Mouse (Mus musculus): Measurements from ENCODE around the gene Gm9964.
A peak's percentile ranks its signal among the peaks of the same experiment; 100 is the strongest.
"Not testable (repeated sequence)": the region's sequence is repeated elsewhere in the genome, so short reads cannot be mapped to it uniquely, and the experiment has no call there.

Gene Gm9964

DNA sequence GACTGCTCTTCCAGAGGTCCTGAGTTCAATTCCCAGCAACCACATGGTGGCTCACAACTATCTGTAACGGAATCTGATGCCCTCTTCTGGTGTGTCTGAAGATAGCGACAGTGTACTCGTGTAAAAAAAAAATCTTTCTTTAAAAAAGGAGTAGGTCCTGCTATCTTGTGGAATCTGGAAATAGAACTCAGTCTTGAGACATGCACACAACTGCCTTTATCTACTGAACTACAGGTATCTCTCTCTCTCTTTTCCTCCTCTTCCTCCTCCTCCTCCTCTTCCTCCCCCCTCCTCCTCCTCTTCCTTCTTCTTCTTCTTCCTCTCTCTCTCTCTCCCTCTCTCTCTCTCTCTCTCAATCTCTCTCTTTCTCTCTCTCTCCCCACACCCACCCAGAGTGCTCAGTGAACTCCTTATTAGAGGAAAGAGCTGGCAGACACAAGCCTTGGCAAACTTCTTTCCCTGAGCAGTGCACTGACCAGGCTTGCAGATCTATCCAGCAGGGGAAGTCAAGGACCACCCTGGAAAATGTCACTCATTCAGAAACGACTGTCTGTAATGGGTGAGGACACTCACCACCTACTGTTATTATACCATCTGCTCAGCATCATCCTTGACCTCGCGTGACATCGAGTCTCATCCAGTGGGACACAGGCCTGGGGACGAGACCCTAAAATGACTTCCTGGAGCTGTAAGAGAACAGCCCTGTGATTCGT is 3.2 kb upstream of the Gm9964 start:
- no peak for DNase-seq (ENCODE audit: low spot score)

DNA sequence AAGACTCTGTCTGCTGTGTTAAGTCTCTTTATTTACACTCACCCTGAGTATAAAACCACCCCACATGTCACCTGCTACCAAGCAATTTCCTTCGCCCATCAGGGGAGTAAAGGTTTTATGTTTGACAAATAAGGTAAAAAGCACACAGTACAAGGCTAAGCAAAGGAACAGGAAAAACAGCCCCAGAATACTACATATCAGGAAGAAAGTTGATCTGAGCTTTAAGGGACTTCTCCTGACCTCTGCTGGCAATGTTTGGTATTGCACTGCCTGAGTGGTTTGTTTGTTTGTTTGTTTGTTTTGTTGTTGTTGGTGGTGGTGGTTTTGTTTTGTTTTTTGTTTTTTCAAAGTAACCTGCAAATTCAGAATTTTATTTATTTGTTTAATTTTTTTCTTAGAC is 539 bp downstream of the Gm9964 start:
- peak; percentile 47 for DNase-seq (ENCODE audit: low spot score)

DNA sequence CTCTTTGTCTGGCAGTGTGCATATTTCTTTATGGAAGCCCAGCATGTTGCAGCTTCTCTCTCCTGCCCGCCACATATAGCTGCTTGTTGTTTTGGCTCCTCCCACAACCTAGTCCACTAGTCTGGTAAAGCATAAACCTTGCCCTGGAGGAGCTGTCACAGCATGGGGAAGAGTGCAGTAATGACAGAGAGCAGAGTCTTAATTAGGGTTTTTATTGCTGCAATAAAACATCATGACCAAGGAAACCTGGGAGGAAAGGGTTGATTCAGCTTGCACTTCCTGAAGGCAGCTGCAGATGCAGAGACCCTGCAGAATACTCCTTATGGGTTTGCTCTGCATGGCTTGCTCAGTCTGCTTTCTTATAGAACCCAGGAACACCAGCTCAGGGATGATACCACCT is 2.7 kb downstream of the Gm9964 start:
- no peak for DNase-seq (ENCODE audit: low spot score)

DNA sequence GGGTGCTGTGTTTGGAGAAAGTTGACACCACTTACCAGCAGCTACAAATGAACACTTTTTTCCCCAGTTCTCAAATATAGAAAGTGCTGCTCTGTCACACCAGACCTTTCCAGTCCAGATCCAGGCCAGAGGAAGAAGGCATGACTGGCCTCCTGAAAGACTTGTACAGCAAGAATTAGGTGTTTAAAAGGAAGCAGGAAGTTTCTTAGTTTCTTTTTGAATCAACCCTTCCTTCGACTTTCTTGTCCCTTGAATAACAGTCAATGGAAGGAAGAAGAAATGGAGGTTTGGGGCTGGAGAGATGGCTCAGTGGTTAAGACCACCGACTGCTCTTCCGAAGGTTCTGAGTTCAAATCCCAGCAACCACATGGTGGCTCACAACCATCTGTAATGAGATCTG is 3.7 kb downstream of the Gm9964 start:
- DNase-seq (ENCODE audit: low spot score), result no peak

DNA sequence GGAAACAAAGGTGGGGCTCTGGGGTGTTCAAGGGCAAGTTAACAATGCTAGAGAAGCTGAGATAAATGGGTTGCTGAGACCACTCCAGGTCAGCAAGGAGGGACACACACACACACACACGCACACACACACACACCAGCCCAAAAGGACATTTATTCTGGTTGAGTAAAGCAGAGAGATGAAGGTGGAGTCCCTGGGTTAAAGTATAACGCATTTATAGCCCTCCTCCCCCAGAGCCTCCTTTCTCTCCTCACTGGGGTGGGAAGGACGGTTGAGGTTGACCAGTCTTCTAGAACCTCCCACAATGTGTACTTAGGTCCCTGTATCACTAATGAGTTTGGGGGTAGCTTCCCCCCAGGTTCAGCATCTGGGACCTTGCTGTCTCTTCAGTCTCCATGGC is 4.6 kb downstream of the Gm9964 start:
- no peak for DNase-seq (ENCODE audit: low spot score)

DNA sequence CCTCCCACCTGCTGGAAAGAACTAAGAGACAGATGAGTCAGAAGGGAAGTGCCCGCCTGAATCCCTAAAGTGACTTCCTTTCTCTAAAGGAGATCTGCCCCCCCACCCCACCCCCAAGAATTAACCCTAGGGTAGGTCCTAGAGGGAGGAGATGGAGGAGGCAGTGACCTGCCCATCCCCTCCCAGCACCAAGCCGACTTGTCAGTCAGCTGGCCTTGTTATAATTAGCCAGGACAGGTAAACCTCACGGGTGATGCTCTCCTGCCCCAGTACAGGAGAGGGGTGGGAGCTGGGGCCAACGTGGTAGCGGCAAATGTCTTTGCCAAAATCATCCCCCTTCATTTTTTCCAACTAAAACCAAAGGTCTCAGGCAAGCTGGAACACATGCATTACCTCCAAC is 5.1 kb downstream of the Gm9964 start:
- no peak for DNase-seq (ENCODE audit: low spot score)

DNA sequence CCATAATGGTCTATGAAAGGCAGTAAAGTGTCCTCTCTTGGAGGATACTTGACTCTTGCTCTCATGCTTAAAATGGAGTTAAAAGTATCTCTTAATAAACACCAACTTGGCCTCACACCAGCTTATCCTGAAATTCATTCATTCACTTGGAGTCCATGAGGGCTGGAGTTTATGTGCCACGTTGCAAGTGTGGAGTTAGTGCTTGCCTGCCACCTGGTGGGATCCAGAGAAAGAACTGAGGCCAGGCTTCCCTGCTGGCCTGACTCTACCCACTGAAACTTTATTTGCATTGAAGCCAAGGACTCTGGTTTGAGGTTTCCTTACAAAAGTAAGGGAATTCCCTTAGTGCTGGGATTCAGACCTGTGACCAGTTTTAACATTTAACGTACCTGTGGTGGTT is 6.2 kb downstream of the Gm9964 start:
- DNase-seq (ENCODE audit: low spot score), result peak; percentile 60

DNA sequence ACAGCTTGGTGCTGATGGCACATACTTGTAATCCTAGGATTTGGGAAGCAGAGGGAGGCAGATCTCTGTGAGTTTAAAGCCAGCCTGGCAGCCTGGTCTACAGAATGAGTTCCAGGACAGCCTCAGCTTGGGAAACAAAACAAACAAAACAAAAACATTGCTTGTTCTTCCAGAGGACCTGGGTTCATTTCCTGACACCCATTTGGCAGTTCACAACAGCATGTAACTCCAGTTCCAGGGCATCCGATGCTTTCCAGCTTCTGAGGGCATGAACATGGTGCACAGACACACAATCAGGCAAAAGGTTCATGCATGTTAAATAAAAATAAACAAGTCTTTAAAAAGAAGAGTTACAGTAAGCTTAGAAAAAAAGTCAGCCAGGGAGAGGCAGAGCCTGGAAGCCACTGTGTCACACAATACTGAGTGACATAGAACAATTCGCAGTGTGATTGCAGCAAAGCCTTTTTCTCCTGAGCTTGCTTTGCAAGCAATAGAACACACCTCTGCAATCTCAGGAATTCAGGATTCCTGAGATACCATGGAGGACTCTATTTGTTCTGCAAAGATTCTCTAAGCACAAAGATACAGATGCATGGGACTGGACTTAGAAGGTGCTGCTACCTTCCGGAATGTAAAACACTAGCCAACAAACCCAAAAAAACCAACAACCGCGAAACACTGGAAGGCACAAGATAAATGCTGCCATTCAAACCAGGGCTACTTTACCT is 7.6 kb downstream of the Gm9964 start:
- DNase-seq (ENCODE audit: low spot score), result no peak

DNA sequence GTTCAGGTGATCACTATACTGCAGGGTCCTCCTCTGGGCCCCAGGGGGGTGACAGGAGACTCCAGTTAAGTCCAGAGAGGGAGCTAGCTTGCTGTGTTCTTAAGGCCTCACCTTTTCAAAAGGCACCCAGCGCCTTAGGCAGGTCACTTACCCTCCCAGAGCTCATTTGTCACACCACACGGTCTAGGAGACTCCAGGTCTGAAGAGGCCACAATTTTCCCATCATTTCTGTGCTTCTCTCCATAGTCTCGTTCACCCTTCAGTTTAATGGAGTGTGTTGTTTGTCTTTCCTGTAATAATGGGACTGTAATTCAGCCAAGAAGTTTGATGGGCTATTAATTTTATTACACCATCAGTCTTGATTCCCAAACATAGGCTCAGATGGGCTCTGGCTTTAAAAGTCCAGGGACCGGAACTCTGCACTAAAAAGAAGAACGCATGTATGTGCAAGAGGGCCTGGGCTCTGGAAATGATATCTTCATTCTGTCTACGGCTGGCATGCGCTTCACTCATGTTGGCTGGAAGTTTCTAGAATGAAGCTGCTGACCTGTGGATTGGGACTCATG is 8.3 kb downstream of the Gm9964 start:
- no peak for DNase-seq (ENCODE audit: low spot score)

DNA sequence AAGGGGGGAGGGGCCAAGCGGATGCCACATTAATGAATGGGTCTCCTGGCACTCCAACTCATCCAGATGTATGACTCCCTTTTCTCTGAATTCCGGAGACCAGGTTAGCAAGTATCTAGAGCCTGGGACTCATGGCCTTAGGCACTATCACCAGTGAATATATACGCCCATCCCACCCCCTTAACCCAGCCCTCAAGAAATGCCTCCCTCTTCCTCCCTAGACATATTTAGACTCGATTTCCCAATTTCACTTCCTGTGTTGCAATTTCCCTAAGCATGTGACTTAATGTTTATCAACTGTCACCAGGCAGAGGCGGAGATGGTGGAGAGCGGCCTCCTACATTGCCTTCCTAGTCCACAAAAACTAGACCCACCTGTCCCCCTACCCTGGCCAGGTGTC is 9.3 kb downstream of the Gm9964 start:
- no peak for DNase-seq (ENCODE audit: low spot score)

DNA sequence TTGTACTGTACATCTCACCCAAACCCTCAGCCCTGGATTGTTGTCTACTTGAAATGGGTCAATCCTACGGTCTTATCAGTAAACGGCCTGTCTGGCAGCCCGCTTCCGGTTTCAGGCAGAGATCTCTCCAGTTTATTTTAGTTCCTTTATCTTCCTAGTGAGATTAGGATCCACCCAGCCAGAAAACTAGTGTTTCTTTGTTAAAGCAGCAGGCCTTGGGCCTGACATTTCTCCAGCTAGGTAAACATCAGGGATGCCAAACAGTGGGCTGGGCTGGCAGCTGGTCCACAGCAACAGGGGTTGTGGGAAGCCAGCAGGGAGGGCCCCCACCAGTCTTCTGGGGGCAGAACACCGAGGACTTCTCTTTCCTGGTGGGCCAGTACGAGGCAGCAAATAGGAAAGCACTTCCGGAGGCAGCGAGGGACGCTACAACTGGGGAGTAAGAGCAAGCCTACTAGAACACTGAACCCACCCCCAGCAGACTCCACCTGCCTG is 10.4 kb downstream of the Gm9964 start:
- DNase-seq (ENCODE audit: low spot score), result no peak

DNA sequence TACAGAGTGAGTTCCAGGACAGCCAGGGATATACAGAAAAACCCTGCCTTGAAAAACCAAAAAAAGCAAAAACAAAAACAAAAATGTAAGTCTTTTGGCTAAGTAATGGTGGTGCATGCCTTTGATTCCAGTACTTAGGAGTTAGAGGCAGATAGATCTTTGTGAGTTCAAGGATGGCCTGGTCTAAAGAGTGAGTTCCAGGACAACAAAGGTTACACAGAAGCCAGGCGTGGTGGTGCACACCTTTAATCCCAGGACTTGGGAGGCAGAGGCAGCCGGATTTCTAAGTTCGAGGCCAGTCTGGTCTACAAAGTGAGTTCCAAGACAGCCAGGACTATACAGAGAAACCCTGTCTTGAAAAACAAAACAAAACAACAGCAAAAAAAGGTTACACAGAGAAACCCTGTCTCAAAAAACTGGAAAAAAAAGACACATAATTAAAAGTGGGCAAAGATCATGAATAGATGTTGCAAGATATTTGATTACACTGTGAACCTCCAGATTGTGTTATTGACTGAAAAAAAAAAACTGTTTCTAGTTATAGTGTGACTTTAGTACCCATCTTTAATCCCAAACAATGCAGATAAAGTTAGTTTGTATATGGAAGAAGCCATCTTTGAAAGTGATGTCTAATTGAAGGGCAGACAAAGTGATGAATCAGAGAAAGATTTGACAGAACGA is 13.2 kb downstream of the Gm9964 start:
- DNase-seq (ENCODE audit: low spot score), result no peak

DNA sequence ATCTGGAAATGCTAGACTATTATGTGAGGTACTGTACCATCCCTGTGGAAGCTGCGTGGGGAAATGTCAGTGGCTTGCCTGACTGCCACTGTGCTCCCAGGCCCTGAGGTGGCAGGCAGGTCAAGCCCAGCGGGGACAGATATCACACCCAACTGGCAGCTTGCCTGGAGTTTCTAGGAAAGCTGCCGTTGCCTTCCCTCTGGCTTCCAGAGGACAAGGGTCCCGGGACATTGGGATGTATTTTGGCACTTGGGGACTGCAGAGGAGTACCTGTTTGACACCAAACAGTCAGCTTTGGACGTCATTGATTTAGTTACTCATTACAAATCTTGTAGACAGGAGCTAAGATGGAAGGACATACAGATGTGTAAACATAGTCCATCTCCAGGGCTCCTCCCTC is 15.3 kb downstream of the Gm9964 start:
- no peak for DNase-seq (ENCODE audit: low spot score)

DNA sequence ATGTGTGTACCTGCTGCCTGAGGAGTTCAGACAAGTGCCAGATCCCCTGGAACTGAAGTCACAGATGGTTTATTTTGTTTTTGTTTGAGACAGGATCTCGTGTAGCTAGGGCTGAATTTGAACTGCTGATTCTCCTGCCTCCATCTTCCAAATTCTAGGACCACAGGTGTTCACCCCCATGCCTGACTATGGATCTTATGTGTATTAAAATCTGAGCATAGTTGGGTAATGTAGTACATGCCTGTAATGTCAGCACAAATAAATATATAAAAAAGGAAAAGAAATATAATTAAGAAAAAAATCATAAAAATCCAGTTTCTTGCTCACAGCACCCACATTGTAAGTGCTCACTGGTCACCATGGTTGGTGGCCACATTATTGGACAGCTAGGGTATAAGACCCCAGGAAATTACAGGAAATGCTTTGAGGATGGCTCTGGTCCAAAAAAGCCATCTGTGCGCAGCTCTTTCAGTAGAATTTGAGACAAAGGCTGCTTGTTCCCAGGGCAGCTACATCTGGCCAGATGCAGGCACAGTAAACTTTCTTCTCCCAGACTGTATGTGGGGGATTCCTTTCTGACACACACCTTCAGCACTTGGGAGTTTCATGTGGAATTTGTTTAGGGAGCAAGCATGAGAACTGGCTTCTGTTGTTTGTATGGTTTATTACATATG is 16.8 kb downstream of the Gm9964 start:
- DNase-seq (ENCODE audit: low spot score), result no peak

DNA sequence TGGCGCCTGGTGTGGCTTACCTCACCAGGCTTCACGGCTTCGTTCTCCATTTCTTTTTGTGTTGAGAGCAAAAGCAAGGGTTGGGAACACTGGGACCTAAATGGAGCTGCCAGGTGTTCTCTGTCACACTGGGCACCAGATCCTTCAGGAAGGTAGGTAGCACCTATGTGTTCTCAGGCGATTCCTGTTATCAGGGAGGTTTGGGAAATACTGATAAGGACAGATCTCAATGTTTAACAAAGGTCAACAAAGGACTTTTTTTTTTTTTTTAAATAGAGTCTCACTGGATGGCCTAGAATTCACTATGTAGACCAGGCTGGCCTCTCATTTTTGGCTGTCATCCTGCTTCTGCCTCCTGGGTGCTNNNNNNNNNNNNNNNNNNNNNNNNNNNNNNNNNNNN is 22.9 kb downstream of the Gm9964 start:
- no peak for DNase-seq (ENCODE audit: low spot score)

DNA sequence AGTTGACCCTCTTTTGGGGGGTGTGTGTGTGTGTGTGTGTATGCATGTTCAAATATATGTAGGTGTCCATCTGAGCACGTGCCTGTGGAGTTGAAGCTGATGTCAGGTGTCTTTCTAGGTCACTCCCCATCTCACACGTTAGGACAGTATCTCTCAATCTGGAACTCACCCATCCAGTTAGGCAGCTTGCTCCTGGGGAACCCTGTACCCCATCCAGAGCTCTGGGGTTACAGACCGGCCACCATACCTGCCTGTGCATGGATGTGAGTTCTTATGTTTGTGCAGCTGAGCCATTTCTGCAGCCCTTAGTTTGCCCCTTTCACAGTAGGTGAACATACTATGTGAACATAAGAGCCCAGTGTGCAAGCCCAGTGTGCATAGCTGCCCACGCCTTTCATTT is 23.7 kb downstream of the Gm9964 start:
- DNase-seq (ENCODE audit: low spot score), result peak; percentile 48

DNA sequence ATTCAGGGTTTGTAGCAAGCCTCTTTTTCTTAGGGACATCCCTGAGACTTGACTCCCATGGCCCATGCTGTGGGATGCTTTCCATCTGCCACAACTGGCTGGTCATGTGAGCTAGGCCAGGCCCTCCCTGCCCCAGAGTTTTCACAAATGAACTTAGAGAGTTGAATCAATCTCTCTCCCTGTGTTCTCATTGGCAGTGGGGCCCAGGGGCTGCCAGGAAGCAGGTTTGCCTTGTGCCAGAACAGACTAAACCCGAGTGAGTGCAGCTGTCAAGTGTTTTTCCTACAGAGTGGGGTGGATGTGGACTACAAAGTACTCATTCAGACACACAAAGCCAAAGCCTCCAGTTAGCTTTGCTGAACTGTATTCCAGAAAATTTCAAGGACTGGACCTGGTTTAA is 29.5 kb downstream of the Gm9964 start:
- DNase-seq (ENCODE audit: low spot score), result no peak

DNA sequence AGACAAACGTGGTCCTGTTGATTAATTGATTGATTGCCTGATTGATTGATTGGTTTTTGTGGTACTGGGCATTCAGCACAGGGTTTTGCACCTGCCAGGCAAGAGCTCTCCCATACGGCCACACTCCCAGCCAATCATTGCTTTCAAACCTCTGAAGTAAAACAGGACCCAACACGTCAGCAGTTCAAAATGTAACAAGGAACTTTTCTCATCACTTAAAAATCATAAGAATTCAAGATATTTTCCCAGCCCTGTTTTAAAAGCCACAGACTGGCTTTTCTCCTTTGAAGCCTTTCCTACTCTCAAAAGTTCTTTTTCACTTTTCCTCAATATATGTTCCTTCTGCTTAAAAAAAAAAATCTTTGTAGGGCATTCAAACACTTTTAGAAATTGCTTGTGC is 32.3 kb downstream of the Gm9964 start:
- DNase-seq (ENCODE audit: low spot score), result no peak

DNA sequence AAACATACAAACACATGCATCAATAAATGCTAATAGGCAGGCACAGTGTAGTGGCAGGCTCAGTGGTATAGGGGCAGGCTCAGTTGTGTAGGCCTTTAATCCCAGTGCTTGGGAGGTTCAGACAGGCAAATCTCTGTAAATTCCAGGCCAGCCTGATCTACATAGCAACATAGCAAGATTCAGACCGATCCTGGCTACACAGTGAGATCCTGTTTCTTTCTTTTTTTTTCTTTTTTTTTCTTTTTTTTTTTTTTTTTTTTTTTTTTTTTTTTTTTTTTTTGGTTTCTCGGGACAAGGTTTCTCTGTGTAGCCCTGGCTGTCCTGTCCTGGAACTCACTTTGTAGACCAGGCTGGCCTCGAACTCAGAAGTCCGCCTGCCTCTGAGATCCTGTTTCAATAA is 36.6 kb downstream of the Gm9964 start:
- DNase-seq (ENCODE audit: low spot score), result not testable (repeated sequence)

DNA sequence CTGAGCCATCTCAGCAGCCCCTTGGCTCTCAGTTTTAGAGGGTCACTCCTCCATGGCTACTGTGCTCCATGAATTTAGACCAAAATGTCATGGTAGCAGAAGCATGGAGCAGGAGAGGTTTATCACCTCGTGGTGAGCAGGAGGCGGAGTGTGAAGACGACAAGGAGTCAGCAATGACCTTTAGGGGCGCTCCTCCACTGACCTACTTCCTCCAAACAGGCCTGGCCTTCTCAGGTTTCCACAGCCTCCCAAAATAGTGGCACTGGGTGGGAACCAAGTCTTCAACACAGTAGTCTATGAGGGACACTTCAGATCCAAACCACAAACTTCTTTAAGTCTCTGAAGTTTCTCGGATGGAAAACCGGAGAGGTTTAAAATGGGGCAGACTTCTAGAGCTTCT is 38.0 kb downstream of the Gm9964 start:
- no peak for DNase-seq (ENCODE audit: low spot score)

DNA sequence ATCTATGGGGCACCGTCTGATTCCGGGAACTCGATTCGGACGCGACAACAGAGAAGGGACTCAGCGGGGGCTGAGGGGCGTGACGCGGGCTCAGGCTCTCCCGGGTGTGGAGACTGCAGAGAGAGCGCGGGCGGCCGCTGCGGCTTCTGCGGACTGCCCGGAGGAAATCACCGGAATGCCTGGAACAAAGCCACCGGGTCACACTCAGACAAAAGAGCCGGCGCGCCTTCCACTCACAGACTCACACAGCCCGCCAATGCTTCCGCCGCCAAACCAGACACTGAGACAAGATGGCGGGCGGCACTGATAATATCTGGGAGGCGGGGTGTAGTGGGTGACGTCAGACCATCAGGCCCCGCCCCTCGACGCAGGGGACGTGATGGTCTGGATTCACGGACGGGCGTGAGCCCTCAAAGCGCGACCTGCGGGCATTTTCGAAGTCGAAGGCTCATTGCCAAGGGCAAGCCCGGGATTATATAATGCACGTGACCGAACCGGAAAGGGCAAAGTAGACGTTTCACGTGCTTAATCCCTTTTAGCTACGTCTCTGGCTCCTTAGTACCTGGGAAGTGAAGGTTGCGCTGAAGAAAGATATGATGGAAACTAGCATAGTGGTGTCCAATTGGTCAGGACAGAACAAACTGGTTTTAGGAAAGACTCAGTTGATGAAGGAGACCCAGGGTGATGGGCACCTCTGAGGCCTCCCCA is 42.2 kb downstream of the Gm9964 start, which contains the start of gene Wsb1:
Gene Wsb1 (minus strand): TSS at position 281 of the 708 bp plus-strand sequence.
- DNase-seq (ENCODE audit: low spot score), result peak; percentile 91
